Mouse (Mus musculus) G1E (cell line): ENCODE results near the gene G0s2. TPM values are rescaled to one million over a fixed set of nuclear protein-coding genes. Genes with fewer than 3 reads are reported as not detected.

ENCODE experiments used
- ATAC-seq: 2 replicates; pipeline ENCODE4 v1.8.0; 2016; ENCODE audit warnings: mild to moderate bottlenecking; ENCODE audit not compliant: insufficient number of reproducible peaks, poor library complexity, low FRiP score, severe bottlenecking; ENCODE audit errors: extremely low read depth
- DNase-seq: peaks from one replicate; pipeline ENCODE4 v3.0.0; 2012; ENCODE audit warnings: low spot score
- H3K27me3 ChIP-seq: 2 replicates; pipeline ENCODE4 v1.6.1; 2012; ENCODE audit warnings: mild to moderate bottlenecking, low read length, inconsistent platforms; ENCODE audit not compliant: insufficient read depth
- H3K36me3 ChIP-seq: replicated peaks from 2 replicates; pipeline ENCODE3; 2012; ENCODE audit warnings: mild to moderate bottlenecking, inconsistent platforms
- H3K4me1 ChIP-seq: 2 replicates; pipeline ENCODE4 v1.6.1; 2012; ENCODE audit warnings: low read depth, low read length, inconsistent platforms, mixed read lengths; ENCODE audit not compliant: insufficient read depth
- H3K4me3 ChIP-seq: 2 replicates; pipeline ENCODE4 v1.5.1; 2012; ENCODE audit warnings: low read depth, mild to moderate bottlenecking, inconsistent platforms, low read length, moderate library complexity, mixed read lengths
- H3K9me3 ChIP-seq: replicated peaks from 2 replicates; pipeline ENCODE4 v1.6.1; 2012; ENCODE audit warnings: inconsistent platforms
- CTCF ChIP-seq: IDR thresholded peaks from 2 replicates; pipeline ENCODE4 v1.5.1; 2012; ENCODE audit warnings: low read depth, low read length, inconsistent platforms, mixed read lengths
- GATA1 ChIP-seq: IDR thresholded peaks from 2 replicates; pipeline ENCODE4 v1.6.1; 2012; ENCODE audit warnings: borderline replicate concordance, low read length, inconsistent platforms, mixed read lengths
- GATA2 ChIP-seq: IDR thresholded peaks from 2 replicates; pipeline ENCODE4 v1.6.1; 2012; ENCODE audit warnings: low read depth, low read length, inconsistent platforms, borderline replicate concordance
- POLR2AphosphoS5 ChIP-seq: IDR thresholded peaks from 2 replicates; pipeline ENCODE4 v1.6.1; 2012; ENCODE audit warnings: low read depth, low read length, inconsistent platforms; ENCODE audit not compliant: insufficient replicate concordance
- TAL1 ChIP-seq: conservative IDR thresholded peaks from 2 replicates; pipeline ENCODE4 v1.6.1; 2012; ENCODE audit warnings: low read depth, low read length, inconsistent platforms, mixed read lengths
- polyA plus RNA-seq: library from polyadenylated mRNA; stranded (reverse); fragments of >175 nt; gene quantifications from 2 replicates; pipeline ENCODE4 v1.2.3, GENCODE M21; 2012
- total RNA-seq, 2 experiments: library from RNA; stranded (forward) in 1 of 2; stranded (reverse) in 1 of 2; fragments of 200-1000 nt in 1 of 2; fragments of >200 nt in 1 of 2; fragmentation: Nextera tagmentation in 1 of 2; gene quantifications; 2 replicates each; pipeline ENCODE4 v1.2.3; 2014 to 2017

G0s2 gene
- total and polyA plus RNA-seq, 3 experiments = not detected

DNA sequence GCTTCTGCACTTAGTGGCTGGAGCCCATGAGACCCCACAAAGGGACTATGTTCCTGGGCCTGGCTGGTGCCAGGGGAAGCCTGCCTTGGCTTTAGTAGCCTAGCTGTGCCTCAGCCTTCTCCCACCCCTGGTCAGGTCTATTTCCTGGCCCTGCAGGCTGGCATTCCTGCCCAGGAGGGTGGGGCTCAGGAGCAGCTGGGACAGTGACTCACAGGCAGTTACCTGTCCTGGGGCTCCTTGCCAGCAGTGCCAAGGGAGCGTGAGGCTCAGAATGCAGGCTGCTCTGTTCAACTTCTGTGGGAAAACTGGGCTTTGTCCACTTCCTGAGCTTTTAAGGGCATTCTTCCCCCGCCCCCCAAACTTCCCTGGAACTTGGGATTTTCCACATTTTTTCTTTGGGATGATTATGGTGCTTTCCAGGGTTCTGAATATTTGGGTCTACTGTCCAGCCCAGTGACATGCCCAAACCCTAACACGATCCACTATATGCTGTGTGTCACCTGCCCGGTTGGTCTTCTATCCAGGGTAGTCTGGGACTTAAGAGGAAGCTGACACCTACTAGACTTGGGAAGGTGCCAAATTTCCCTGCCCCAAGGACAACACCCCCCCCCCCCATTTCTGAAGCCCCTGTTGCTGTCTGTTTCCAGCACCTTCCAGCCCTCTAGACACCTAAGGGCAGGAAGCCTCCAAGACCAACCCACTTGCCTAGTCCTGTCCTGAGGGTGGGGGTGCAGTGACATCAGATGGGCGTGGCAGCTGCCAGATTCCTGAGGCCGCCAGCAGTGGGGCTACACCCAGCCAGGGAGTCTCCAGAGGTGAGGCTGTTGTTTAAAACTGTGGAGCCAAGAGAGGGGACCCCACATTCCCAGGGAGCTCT, 28.4 kb upstream of the G0s2 start:
- Histone ChIP-seq H3K4me1 (no peaks in the 10 kb centered on the region), H3K36me3 (no peaks in the 10 kb centered on the region), H3K4me3 (no peak overlapping the region), H3K27me3 (no peaks in the 10 kb centered on the region), H3K9me3 (no peaks in the 10 kb centered on the region)
- no peak for TF ChIP-seq POLR2AphosphoS5
- no peak for TF ChIP-seq GATA1
- TF ChIP-seq CTCF = no peak
- no peak for TF ChIP-seq TAL1
- TF ChIP-seq GATA2 = no peak
- ATAC-seq = no peak
- DNase-seq = no peak

DNA sequence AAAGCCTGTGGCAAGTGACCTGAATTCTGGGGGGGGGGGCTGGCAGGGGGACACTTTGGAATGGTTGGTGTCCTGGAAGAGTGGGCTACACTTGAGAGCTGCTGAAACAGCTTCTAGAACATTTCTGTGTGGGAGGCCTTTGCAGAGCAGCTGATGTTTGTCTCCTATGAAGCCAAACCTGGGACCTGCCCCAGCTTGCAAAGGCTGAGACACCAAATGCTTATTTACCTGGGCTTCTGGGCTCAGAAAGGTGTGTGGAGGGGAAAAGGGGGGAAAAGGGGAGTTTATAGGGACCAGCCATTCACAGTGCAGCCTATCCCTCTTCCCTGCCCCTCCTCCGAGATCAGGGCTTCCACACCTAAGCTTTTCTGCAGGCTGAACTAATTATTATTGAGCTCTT, 27.0 kb upstream of the G0s2 start:
- ATAC-seq = no peak
- TF ChIP-seq CTCF = no peak
- TF ChIP-seq TAL1 = no peak
- no peak for TF ChIP-seq GATA2
- no peak for TF ChIP-seq GATA1
- TF ChIP-seq POLR2AphosphoS5 = no peak

DNA sequence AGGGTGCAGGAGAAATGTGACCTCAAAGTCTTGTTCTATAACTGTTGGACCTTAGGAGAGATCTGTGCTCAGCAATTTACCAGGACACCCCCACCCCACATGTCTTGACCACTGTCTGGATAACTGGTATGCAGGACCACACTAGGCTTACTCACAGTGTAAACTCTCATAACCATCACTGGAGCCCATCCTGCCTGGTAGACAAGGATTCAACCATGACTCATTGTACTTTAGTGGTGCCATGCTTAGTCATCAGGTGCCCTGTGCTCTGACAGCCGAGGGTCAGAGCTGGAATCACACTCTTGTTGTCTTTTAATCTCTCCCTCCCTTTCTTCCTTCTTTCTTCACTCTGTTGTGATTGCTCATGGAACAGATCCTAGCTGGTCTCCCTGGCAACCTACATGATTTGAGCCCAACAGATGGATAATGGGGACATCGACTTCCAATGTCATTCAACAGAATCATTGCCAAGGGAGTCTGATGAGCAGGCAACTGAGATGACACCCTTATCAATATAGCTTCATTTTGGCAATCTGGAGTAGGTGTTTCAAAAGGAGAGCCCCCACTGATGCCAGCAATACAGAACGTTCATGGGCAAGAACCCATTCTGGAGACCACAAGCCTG, 25.2 kb upstream of the G0s2 start:
- Histone ChIP-seq H3K36me3 (no peaks in the 10 kb centered on the region), H3K4me1 (no peaks in the 10 kb centered on the region), H3K9me3 (no peaks in the 10 kb centered on the region), H3K27me3 (no peaks in the 10 kb centered on the region), H3K4me3 (no peak overlapping the region)
- ATAC-seq (no peak), DNase-seq (no peak)
- TF ChIP-seq GATA1 (no peak), CTCF (no peak), POLR2AphosphoS5 (no peak), TAL1 (no peak), GATA2 (no peak)

More for the DNA sequence above, 27.0 kb upstream of the G0s2 start:
- Histone ChIP-seq H3K36me3 (no peaks in the 10 kb centered on the region), H3K9me3 (no peaks in the 10 kb centered on the region), H3K4me3 (no peak overlapping the region), H3K4me1 (no peaks in the 10 kb centered on the region), H3K27me3 (no peaks in the 10 kb centered on the region)
- DNase-seq = no peak

DNA sequence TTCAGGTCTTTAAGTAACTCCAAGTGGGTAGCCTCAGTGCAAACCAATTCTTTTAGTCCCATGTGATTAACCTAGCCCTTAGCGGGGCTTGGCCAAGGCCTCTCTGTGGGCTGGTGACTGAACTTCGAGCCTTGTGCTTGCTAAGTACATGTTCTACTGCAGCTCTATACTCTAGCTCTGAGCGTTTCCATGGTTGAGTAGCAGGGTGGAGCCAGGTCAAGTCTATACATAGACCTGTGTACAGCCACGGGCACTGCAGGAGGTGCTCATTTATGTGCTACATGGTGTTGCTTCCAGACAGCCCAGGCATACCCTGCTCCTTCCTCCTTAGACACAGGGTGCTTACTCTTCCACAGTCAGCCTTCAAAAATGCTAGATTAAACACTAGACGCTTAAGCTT, 22.9 kb upstream of the G0s2 start:
- Histone ChIP-seq H3K4me3 (no peak overlapping the region), H3K4me1 (no peaks in the 10 kb centered on the region), H3K36me3 (no peaks in the 10 kb centered on the region), H3K27me3 (no peaks in the 10 kb centered on the region), H3K9me3 (no peaks in the 10 kb centered on the region)
- DNase-seq (no peak), ATAC-seq (no peak)
- TF ChIP-seq POLR2AphosphoS5 (no peak), CTCF (no peak), GATA2 (no peak), GATA1 (no peak), TAL1 (no peak)

DNA sequence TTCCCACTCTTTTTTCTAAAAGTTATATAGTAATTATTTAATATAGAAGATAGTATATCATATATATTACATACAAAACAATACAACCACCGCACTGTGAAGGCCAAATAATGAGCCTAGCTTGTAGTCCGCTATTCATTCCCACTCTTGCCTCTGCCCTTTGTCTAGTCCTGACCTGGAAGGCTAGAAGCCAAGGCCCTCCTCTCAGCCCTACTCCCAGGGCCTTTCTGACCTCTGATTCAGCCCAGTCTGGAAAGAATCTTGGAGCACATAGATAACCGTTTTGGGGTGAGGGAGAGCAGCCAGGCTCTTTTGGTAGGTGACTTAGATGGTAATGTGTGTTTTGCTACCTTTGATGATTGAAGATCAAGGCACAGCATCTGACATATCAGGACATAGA, 20.9 kb upstream of the G0s2 start:
- no peaks in the 10 kb centered on the region for H3K9me3 ChIP-seq
- no peak for DNase-seq
- no peak for TF ChIP-seq GATA2
- TF ChIP-seq CTCF = no peak
- no peak for TF ChIP-seq TAL1
- no peak for TF ChIP-seq GATA1
- no peak for TF ChIP-seq POLR2AphosphoS5
- H3K4me1 ChIP-seq = no peaks in the 10 kb centered on the region
- no peak for ATAC-seq
- H3K27me3 ChIP-seq = no peaks in the 10 kb centered on the region
- H3K36me3 ChIP-seq = no peaks in the 10 kb centered on the region
- H3K4me3 ChIP-seq = no peak overlapping the region

DNA sequence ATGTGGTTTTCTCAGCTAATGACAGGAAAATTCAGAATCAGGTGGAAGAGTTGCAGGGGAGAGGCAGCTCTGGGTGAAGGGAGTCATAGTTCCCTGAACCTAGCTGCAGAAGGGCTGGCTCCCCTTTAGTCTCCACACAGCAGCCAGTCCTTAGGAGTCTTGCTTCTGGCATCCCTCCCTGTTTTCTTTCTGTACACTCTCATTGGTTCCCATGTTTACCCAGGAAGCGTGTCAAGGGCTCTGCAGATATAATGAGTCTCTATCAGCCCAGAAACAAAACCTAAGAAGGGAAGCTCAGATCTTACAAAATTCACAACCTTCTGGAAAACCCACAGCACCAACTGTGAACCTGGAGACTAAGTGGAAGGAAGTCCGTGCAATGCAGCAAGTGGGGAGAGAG, 20.0 kb upstream of the G0s2 start:
- no peak for DNase-seq
- H3K4me1 ChIP-seq = no peaks in the 10 kb centered on the region
- H3K4me3 ChIP-seq = no peak overlapping the region
- H3K36me3 ChIP-seq = no peaks in the 10 kb centered on the region
- TF ChIP-seq TAL1 = no peak
- TF ChIP-seq POLR2AphosphoS5 = no peak
- no peak for TF ChIP-seq GATA2
- TF ChIP-seq GATA1 = no peak
- no peak for TF ChIP-seq CTCF
- no peak for ATAC-seq
- no peaks in the 10 kb centered on the region for H3K27me3 ChIP-seq
- H3K9me3 ChIP-seq = no peaks in the 10 kb centered on the region
